Mouse (Mus musculus) spleen, adult 2 months (tissue): Measurements from ENCODE around the gene Ubash3a. TPM values are rescaled to one million over a fixed set of nuclear protein-coding genes. Genes with fewer than 3 reads are reported as not detected.
A peak's percentile ranks its signal among the peaks of the same experiment; 100 is the strongest.

ENCODE experiments used
- DNase-seq, 2 experiments: peaks; one replicate each; pipeline versions ENCODE4 v3.0.0 to v3.0.0-alpha.2; 2012 to 2021; ENCODE audit warnings: low spot score in 2 of 2, low read depth in 1 of 2
- H3K27ac ChIP-seq: fragments of 200-500 bp; 2 replicates; pipeline ENCODE4 v1.5.1; 2012; ENCODE audit warnings: low read length, inconsistent platforms; ENCODE audit not compliant: insufficient read depth
- H3K27me3 ChIP-seq: fragments of 200-500 bp; 2 replicates; pipeline ENCODE4 v1.6.1; 2012; ENCODE audit warnings: mild to moderate bottlenecking, moderate library complexity, low read length, inconsistent platforms; ENCODE audit not compliant: control insufficient read depth, insufficient read depth
- H3K36me3 ChIP-seq: fragments of 200-500 bp; 2 replicates; pipeline ENCODE4 v1.6.1; 2012; ENCODE audit warnings: mild to moderate bottlenecking, low read length, inconsistent platforms; ENCODE audit not compliant: control insufficient read depth, insufficient read depth
- H3K4me1 ChIP-seq: fragments of 200-500 bp; 2 replicates; pipeline ENCODE4 v1.6.1; 2011; ENCODE audit warnings: inconsistent platforms; ENCODE audit not compliant: control insufficient read depth, insufficient read depth, insufficient read length
- H3K4me3 ChIP-seq: fragments of 200-500 bp; 2 replicates; pipeline ENCODE4 v1.5.1; 2011; ENCODE audit warnings: mild to moderate bottlenecking, inconsistent platforms; ENCODE audit not compliant: insufficient read depth, insufficient read length; ENCODE audit errors: extremely low read depth
- CTCF ChIP-seq: fragments of 200-500 bp; IDR thresholded peaks from 2 replicates; pipeline ENCODE4 v1.5.1; 2011; ENCODE audit warnings: mild to moderate bottlenecking, inconsistent platforms; ENCODE audit not compliant: insufficient read depth, insufficient read length, insufficient replicate concordance; ENCODE audit errors: extremely low read depth
- POLR2A ChIP-seq: fragments of 200-500 bp; IDR thresholded peaks from 2 replicates; pipeline ENCODE4 v1.6.1; 2011; ENCODE audit warnings: low read depth, low read length, inconsistent platforms
- WGBS: fragments of 180-500 bp; shearing (Covaris S2); methylation state at CpG from one replicate; pipeline ENCODE4 v1.1.7; 2018; 5-methylcytosine and 5-hydroxymethylcytosine counted together
- polyA plus RNA-seq: library from polyadenylated mRNA; depleted of rRNA; stranded (reverse); fragments of >200 nt; gene quantifications from 2 replicates; pipeline ENCODE4 v1.2.3, GENCODE M21; 2012

Gene Ubash3a
- polyA plus RNA-seq, 1 experiment = 12.5 TPM

DNA sequence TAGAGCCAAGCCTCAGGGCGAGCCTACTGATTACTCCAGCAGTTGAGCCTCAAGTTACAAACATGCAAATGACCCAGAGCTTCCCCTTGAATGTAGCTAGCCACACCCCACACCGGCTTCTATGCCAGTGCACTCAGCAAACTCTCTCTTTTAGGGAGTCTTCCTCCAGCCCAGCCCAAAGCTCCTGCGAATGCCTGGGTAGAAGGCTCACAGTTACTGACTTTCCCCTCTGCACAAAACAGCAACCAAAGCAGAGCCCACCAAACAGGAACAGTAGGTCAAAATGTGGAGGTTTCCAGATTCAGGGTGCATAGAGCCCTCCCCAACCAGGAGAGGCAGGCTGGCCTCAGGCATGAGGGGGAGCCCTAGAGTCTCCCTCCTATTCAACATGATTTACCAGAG, 57.5 kb downstream of the Ubash3a start:
- TF ChIP-seq POLR2A (no peak), CTCF (no peak)
- H3K27me3 ChIP-seq = no peaks in the 10 kb centered on the region
- WGBS = 19% methylated on average over 3 of the region's 3 CpGs
- H3K27ac ChIP-seq = peak overlapping the region; percentile 61
- H3K4me1 ChIP-seq = peaks cover 20% of the 10 kb centered on the region
- DNase-seq = peak; percentile 26 to 66
- no peaks in the 10 kb centered on the region for H3K36me3 ChIP-seq
- H3K4me3 ChIP-seq = no peak overlapping the region

DNA sequence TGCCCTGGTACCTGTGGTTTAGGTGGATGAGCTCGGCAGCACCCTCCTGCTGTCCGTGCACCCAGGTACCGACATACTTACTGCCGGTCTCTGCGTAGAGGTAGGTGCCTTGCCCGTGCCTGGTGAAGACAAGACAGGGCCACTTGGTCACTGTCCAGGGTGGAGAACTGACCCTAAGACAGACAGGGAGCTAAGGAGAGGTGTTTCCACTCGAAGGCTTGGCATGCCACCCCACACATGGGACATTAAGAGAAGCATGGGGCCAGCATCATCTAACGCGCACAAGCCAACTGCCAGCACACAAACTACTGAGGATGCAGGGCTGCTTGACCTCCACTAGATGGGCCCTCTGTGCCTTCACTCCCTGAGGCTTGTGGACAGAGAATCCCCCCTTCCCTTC, 58.2 kb downstream of the Ubash3a start:
- Histone ChIP-seq H3K4me3 (no peak overlapping the region), H3K36me3 (no peaks in the 10 kb centered on the region), H3K27me3 (no peaks in the 10 kb centered on the region), H3K27ac (no peak overlapping the region), H3K4me1 (peaks cover 20% of the 10 kb centered on the region)
- 92% methylated on average over 9 of the region's 9 CpGs for WGBS
- TF ChIP-seq POLR2A = no peak
- no peak for TF ChIP-seq CTCF
- no peak for DNase-seq

DNA sequence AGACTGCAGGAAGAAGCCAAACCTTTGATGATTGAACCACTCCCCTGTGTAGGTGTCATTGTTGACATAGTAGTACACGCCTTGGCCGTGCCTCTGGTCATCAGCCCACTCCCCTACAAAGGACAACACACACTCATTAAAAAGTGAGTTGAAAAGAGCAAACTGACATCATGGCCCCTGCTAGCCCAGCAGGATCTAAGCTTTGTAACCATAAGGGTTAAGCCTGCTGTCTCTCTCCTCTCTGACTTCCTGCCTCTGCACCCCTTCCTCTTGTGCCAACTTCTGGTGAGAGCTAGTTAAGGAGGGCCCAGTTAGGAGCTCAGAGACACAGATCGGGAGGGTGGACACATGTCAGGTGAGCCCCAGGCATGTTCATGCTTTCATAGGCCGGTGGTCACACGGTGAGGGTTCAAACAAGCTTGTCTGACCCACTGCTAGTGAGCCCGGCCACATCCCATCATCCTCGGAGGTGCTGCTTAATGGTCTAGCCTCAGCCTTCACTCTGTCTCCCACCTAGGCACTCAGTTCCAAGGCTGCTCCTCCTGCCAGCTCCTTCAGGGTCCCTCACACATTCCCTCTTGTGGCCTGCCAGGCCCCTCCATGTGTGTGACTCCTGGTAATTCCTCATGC, 58.8 kb downstream of the Ubash3a start:
- no peak for TF ChIP-seq POLR2A
- no peak for TF ChIP-seq CTCF
- no peak for DNase-seq
- 68% methylated on average over 7 of the region's 7 CpGs for WGBS
- no peaks in the 10 kb centered on the region for H3K36me3 ChIP-seq
- no peak overlapping the region for H3K4me3 ChIP-seq
- no peaks in the 10 kb centered on the region for H3K27me3 ChIP-seq
- H3K4me1 ChIP-seq = peaks cover 20% of the 10 kb centered on the region; the same call in 1 of the 2 replicates
- H3K27ac ChIP-seq = 0 out of 2 replicates have a peak overlapping the region, but pooled peaks have one; percentile 0

DNA sequence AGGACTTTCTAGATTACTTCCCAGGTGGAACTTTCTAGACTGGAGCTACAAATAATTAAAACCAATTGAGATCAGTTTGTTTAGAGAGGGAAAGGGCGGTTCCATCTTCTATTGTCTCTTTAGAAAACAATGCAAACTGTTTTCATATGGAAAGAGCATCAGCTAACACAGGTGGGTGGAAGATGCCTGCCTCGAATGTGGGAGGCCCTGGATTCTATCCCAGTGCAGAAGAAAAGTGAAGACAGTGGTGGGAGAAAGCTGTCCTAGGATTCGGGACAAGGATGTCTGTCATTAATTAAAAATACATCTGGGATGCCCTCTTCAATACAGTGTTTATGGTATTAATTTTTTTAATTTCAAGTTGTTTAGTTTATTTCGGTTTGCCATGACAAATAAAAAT, 59.5 kb downstream of the Ubash3a start:
- Histone ChIP-seq H3K27ac (no peak overlapping the region), H3K4me3 (no peak overlapping the region), H3K27me3 (no peaks in the 10 kb centered on the region), H3K4me1 (peaks cover 20% of the 10 kb centered on the region; the same call in 1 of the 2 replicates), H3K36me3 (no peaks in the 10 kb centered on the region)
- TF ChIP-seq POLR2A = no peak
- TF ChIP-seq CTCF = no peak
- WGBS = 89% methylated on average over 4 of the region's 4 CpGs
- no peak for DNase-seq

DNA sequence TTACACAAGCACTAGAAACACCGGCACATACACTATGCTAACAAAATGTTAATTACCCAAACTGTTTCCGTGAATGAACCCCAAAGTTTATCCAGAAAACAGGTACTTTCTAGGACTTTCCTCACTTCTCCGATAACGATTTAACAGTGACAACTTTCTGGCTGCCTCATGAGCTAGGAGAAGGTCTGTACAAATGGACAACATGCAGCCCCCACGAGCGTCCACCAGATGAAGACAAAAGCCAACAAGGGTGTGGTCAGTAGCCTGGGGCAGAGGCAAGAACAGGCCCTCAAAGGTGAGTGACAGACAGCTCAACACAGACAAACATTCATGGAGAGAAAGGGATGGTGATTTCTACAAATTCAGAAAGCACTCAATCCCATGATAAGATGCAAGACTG, 59.9 kb downstream of the Ubash3a start:
- Histone ChIP-seq H3K27ac (no peak overlapping the region), H3K4me3 (no peak overlapping the region), H3K27me3 (no peaks in the 10 kb centered on the region), H3K36me3 (no peaks in the 10 kb centered on the region), H3K4me1 (peaks cover 20% of the 10 kb centered on the region; the same call in 1 of the 2 replicates)
- TF ChIP-seq CTCF = no peak
- TF ChIP-seq POLR2A = no peak
- WGBS = 93% methylated on average over 6 of the region's 6 CpGs
- no peak for DNase-seq

DNA sequence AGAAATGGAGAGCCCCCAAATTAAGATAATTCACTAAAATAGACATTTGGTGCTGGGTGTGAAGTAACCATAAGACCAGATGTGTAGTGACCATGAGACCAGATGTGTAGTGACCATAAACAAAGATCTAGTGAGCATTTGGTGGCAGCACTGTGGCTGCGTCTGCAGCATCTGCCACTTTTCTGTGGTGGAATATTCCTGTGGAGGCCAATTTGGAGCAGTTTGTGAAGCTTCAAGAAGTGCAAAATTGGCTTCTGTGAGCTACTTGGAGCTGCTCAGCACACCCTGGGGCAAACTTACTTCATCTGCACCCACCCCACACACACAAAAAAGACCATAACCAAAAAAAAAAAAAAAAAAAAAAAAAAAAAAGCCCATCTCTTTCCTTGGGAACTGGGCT, 60.3 kb downstream of the Ubash3a start:
- Histone ChIP-seq H3K36me3 (no peaks in the 10 kb centered on the region), H3K27me3 (no peaks in the 10 kb centered on the region), H3K27ac (no peak overlapping the region), H3K4me1 (peaks cover 20% of the 10 kb centered on the region; the same call in 1 of the 2 replicates), H3K4me3 (no peak overlapping the region)
- no peak for TF ChIP-seq CTCF
- no peak for TF ChIP-seq POLR2A
- no peak for DNase-seq
- 87% methylated on average over 1 of the region's 1 CpGs for WGBS

DNA sequence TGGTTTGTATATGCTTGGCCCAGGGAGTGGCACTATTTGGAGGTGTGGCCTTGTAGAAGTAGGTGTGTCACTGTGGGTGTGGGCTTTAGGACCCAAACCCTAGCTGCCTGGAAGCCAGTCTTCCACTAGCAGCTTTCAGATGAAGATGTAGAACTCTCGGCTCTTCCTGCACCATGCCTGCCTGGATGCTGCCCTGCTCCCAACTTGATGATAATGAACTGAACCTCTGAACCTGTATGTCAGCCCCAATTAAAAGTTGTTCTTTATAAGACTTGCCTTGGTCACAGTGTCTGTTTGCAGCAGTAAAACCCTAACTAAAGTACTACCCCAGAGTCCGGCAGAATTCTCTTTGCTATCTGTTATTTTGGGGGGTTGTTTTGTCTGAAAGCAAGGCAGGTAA, 62.1 kb downstream of the Ubash3a start:
- no peak for DNase-seq
- 86% methylated on average over 2 of the region's 2 CpGs for whole genome bisulfite sequencing
- Histone ChIP-seq H3K27ac (no peak overlapping the region), H3K4me3 (no peak overlapping the region), H3K36me3 (no peaks in the 10 kb centered on the region), H3K4me1 (peaks cover 15% of the 10 kb centered on the region; the same call in 1 of the 2 replicates), H3K27me3 (no peaks in the 10 kb centered on the region)
- TF ChIP-seq POLR2A = no peak
- no peak for TF ChIP-seq CTCF
